Mouse (Mus musculus): ENCODE measurements around the gene Gm20683. TPM values are rescaled to one million over a fixed set of nuclear protein-coding genes. Genes with fewer than 3 reads are reported as not detected.

Gm20683 gene
- not detected in 2 replicates for polyA plus RNA-seq (2012; ENCODE audit: insufficient read depth, insufficient read length, low replicate concordance, missing spikeins)

- no peak within 1 kb of the TSS for H3K4me3 ChIP-seq (ENCODE audit: insufficient read depth, low read depth, low read length)
- WGBS: 95% methylated on average over 22 of the region's 22 CpGs
- TF ChIP-seq POLR2A (IDR thresholded peaks at IDR 0.05; ENCODE audit: insufficient read depth, low read depth, low read length) (no peak), CTCF (IDR thresholded peaks at IDR 0.05; ENCODE audit: insufficient read depth, low read depth, low read length) (no peak)
Measured at GRCm38 (mm10) chr17:25841117-25841880, at the start of gene Gm20683. TSS of gene Gm20683 (minus strand) at chr17:25841763.

DNA sequence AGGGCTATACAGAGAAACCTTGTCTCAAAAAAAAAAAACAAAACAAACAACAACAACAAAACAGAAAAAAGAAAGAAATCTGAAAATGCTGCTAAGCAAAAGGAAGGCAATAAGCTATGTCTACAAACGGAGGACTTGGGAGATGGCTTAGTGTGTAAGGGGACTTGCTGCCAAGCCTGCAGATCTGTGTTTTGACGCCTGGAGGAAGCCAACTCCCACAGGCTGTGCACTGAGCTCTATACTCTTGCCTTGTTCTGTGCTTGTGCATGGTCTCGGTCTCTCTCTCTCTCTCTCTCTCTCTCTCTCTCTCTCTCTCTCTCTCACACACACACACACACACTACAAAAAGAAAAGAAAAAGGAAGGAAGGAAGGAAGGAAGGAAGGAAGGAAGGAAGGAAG, 47.3 kb upstream of the Gm20683 start:
- 51% methylated on average over 3 of the region's 3 CpGs for WGBS
- Histone ChIP-seq H3K4me3 (ENCODE audit: insufficient read depth, low read depth, low read length) (no peak overlapping the region), H3K4me1 (ENCODE audit: control insufficient read depth, insufficient read depth, low read length) (0 out of 2 replicates have a peak, but pooled peaks cover 2% of the 10 kb centered on the region), H3K27ac (ENCODE audit: insufficient read depth, low read depth, low read length) (no peak overlapping the region)
- TF ChIP-seq CTCF (IDR thresholded peaks at IDR 0.05; ENCODE audit: insufficient read depth, low read depth, low read length) (no peak), POLR2A (IDR thresholded peaks at IDR 0.05; ENCODE audit: insufficient read depth, low read depth, low read length) (no peak)

More at GRCm38 (mm10) chr17:25841117-25841880, at the start of gene Gm20683:
- H3K27ac ChIP-seq (ENCODE audit: insufficient read depth, low read depth, low read length): no peak within 1 kb of the TSS
- peaks cover 35% of the 10 kb centered on the region for H3K4me1 ChIP-seq (ENCODE audit: control insufficient read depth, insufficient read depth, low read length)

DNA sequence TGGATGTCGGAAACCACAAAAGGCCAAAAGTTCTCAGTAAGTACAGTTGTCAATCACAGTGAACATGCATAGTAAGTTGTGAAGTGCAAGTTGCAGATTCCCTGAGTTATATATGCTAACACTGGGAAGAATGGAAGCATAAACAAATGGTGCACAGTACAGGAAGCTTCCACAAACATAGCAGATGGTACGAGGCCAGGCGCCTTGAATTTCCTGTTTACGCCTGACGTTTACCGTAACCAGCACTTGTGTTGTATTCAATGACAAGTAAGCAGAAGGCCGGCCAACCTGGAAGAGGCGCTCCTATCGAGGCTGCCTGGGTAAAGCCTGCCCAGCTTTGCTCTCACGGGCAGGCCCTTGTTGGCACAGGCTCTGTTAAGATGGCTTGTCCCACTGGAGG, 45.9 kb upstream of the Gm20683 start:
- no peak for TF ChIP-seq POLR2A (IDR thresholded peaks at IDR 0.05; ENCODE audit: insufficient read depth, low read depth, low read length)
- no peak for TF ChIP-seq CTCF (IDR thresholded peaks at IDR 0.05; ENCODE audit: insufficient read depth, low read depth, low read length)
- Histone ChIP-seq H3K4me1 (ENCODE audit: control insufficient read depth, insufficient read depth, low read length) (0 out of 2 replicates have a peak, but pooled peaks cover 2% of the 10 kb centered on the region), H3K4me3 (ENCODE audit: insufficient read depth, low read depth, low read length) (no peak overlapping the region), H3K27ac (ENCODE audit: insufficient read depth, low read depth, low read length) (no peak overlapping the region)
- whole genome bisulfite sequencing: 79% methylated on average over 10 of the region's 10 CpGs

- no peak overlapping the region for H3K27ac ChIP-seq (ENCODE audit: insufficient read depth, low read depth, low read length)
- TF ChIP-seq CTCF (IDR thresholded peaks at IDR 0.05; ENCODE audit: insufficient read depth, low read depth, low read length) (no peak), POLR2A (IDR thresholded peaks at IDR 0.05; ENCODE audit: insufficient read depth, low read depth, low read length) (no peak)
- 0 out of 2 replicates have a peak, but pooled peaks cover 2% of the 10 kb centered on the region for H3K4me1 ChIP-seq (ENCODE audit: control insufficient read depth, insufficient read depth, low read length)
- no peak overlapping the region for H3K4me3 ChIP-seq (ENCODE audit: insufficient read depth, low read depth, low read length)
Measured at GRCm38 (mm10) chr17:25886806-25887205, 45.2 kb upstream of the Gm20683 start.

GRCm38 (mm10) chr17:25885636-25886035, 44.1 kb upstream of the Gm20683 start:
- TF ChIP-seq POLR2A (IDR thresholded peaks at IDR 0.05; ENCODE audit: insufficient read depth, low read depth, low read length) (no peak), CTCF (IDR thresholded peaks at IDR 0.05; ENCODE audit: insufficient read depth, low read depth, low read length) (no peak)
- Histone ChIP-seq H3K4me3 (ENCODE audit: insufficient read depth, low read depth, low read length) (no peak overlapping the region), H3K27ac (ENCODE audit: insufficient read depth, low read depth, low read length) (no peak overlapping the region), H3K4me1 (ENCODE audit: control insufficient read depth, insufficient read depth, low read length) (0 out of 2 replicates have a peak, but pooled peaks cover 2% of the 10 kb centered on the region)
- 67% methylated on average over 4 of the region's 4 CpGs for WGBS

GRCm38 (mm10) chr17:25883824-25884223, 42.3 kb upstream of the Gm20683 start:
- H3K4me1 ChIP-seq (ENCODE audit: control insufficient read depth, insufficient read depth, low read length): peaks cover 8% of the 10 kb centered on the region; the same call in 1 of the 2 replicates
- 92% methylated on average over 3 of the region's 3 CpGs for WGBS
- TF ChIP-seq CTCF (IDR thresholded peaks at IDR 0.05; ENCODE audit: insufficient read depth, low read depth, low read length) (no peak), POLR2A (IDR thresholded peaks at IDR 0.05; ENCODE audit: insufficient read depth, low read depth, low read length) (no peak)
- no peak overlapping the region for H3K27ac ChIP-seq (ENCODE audit: insufficient read depth, low read depth, low read length)
- no peak overlapping the region for H3K4me3 ChIP-seq (ENCODE audit: insufficient read depth, low read depth, low read length)

DNA sequence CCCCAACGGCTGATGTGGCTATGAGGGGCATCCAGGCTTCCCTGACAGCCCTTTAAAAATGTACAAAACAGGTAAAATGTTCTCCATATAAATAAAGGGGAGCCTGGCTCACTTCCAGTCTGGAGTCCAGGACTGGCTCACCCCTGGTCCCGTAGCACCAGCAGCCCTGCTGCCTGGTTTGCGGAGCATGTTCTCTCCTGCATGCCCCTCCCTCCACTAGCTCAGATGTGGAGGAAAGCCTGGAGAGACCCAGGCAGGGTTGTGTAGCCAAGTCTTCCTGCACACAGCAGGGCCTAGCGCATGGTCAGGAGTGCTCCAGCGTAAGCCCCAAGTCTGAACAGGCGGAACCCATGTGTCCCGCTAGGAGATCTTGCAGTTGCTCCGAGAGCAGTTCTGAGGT, 41.7 kb upstream of the Gm20683 start:
- TF ChIP-seq POLR2A (IDR thresholded peaks at IDR 0.05; ENCODE audit: insufficient read depth, low read depth, low read length) (no peak), CTCF (IDR thresholded peaks at IDR 0.05; ENCODE audit: insufficient read depth, low read depth, low read length) (no peak)
- Histone ChIP-seq H3K4me1 (ENCODE audit: control insufficient read depth, insufficient read depth, low read length) (peaks cover 11% of the 10 kb centered on the region; the same call in 1 of the 2 replicates), H3K27ac (ENCODE audit: insufficient read depth, low read depth, low read length) (no peak overlapping the region), H3K4me3 (ENCODE audit: insufficient read depth, low read depth, low read length) (no peak overlapping the region)
- WGBS: 73% methylated on average over 8 of the region's 8 CpGs

DNA sequence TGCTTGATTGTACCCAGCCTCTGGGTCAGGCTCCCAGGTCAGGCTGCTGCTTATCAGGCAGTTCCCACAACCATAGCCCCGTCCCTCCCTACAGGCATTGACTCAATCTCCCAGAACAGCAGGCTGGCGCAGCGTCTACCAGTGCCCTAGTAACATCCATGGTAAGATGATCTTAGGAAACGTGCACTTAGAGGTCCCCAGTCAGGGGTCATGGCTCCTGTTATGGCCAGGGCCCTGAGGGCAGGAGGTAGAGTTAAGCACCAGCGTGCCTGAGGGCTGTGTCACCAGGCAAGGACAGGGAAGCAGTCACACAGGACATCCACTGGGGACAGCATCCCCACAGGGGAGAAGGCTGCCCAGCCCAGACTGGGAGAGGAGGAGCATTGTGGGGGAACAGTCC, 40.7 kb upstream of the Gm20683 start:
- H3K27ac ChIP-seq (ENCODE audit: insufficient read depth, low read depth, low read length): no peak overlapping the region
- WGBS: 65% methylated on average over 5 of the region's 5 CpGs
- TF ChIP-seq CTCF (IDR thresholded peaks at IDR 0.05; ENCODE audit: insufficient read depth, low read depth, low read length) (no peak), POLR2A (IDR thresholded peaks at IDR 0.05; ENCODE audit: insufficient read depth, low read depth, low read length) (no peak)
- H3K4me1 ChIP-seq (ENCODE audit: control insufficient read depth, insufficient read depth, low read length): peaks cover 12% of the 10 kb centered on the region
- H3K4me3 ChIP-seq (ENCODE audit: insufficient read depth, low read depth, low read length): no peak overlapping the region

- Histone ChIP-seq H3K4me1 (ENCODE audit: control insufficient read depth, insufficient read depth, low read length) (peaks cover 18% of the 10 kb centered on the region), H3K4me3 (ENCODE audit: insufficient read depth, low read depth, low read length) (no peak overlapping the region), H3K27ac (ENCODE audit: insufficient read depth, low read depth, low read length) (no peak overlapping the region)
- WGBS: 56% methylated on average over 4 of the region's 4 CpGs
- TF ChIP-seq CTCF (IDR thresholded peaks at IDR 0.05; ENCODE audit: insufficient read depth, low read depth, low read length) (no peak), POLR2A (IDR thresholded peaks at IDR 0.05; ENCODE audit: insufficient read depth, low read depth, low read length) (no peak)
Measured at GRCm38 (mm10) chr17:25881691-25882090, 40.1 kb upstream of the Gm20683 start.
